Mouse (Mus musculus): ENCODE measurements around the gene Gata1.
A peak's percentile ranks its signal among the peaks of the same experiment; 100 is the strongest.
"Not testable (repeated sequence)": the region's sequence is repeated elsewhere in the genome, so short reads cannot be mapped to it uniquely, and the experiment has no call there.

The Gata1 gene

GRCm38 (mm10) chrX:7963829-7964626 lies 13.8 kb downstream of the Gata1 start:
- no peak for DNase-seq

GRCm38 (mm10) chrX:7958868-7959267 lies 19.0 kb downstream of the Gata1 start:
- DNase-seq, result no peak

- no peak for DNase-seq
These were observed 27.8 kb downstream of the Gata1 start for GRCm38 (mm10) chrX:7950091-7950490.

DNA sequence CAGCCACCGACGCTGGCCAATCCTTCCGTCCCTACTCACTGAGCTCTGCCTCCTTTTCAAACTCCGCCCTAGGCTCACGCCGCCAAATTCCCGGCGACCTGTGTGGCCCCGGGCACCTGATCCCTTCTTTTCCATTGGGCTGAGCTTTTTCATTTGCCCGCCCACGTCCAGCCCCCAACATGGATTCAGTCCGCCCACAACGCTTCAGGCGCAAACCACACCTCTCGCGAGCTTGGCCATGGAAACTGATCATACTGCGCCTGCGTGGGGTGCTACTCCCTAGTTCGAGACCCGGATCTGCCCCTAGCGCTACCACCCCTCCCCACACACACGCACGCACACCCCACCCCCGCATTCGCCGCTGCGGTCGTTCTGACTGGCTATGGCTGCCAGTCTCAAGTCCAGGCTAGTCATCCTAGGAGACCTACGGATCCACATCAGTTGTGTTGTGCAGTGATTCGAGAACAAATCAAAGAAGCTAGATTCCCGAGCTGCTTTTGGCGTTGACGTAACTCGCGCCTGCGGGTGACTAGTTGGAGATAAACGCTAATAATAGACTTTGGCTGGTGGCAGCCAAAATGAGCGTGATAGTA lies 29.9 kb downstream of the Gata1 start:
- DNase-seq, result peak; percentile 97

DNA sequence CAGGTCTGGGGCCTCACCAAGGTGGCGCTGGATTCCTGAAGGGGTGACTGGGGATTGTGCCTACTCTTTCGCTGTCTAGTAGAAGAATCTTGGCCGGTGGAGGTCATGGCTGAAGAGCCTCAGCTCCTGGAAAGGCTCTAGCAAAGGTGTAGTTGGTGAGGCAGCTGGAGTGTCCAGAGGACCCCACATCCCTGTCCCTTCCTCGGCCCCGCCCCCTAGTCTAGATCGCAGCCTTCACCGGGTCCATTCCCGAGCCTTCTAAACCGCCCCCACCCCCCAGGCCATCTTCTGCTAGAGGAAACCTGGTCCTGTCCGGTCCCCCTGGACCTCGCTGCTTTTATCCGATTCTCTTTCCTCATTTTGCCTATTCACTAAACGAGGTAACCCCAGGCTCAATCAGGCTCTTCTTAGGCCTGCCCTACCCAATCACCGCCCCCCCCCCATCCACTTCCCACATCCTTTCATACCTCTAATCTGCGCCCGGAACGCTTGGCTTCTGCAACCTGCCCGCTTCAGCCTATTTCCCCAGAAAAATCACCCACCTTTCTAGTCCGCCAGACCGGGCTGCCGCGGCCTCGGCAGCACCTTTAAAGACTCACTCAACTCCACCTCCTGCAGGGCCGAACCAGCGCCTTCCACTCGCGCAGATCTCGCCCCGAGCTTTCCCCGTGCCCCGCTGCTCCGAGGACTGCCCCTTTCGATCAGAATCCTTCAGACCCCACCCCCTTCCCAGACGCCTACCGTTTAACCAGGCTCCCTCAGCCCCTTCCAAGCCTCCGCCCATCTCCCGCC lies 30.6 kb downstream of the Gata1 start, which contains the start of gene Hdac6:
Gene Hdac6 (minus strand): TSS at position 782 of the 792 bp plus-strand sequence.
- DNase-seq, result peak; percentile 7

DNA sequence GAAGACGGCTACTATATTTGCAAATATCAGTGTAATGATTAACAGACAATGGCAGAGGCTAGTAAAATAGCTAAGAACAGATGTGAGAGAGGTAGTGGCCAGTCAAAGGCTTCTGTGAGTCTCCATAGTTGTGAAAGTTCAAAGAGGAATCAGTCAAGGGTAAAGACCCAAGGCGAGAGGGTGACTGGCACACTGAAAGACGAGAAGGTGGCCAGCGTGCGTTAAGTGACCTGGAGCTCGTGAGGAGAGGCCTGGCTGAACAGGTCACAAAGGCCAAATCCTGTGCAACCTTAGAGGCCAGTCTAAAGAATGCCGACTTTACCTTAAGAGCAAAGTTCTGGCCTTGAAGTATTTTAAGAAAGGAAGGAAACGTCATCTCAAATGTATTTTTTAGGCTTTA lies 32.3 kb downstream of the Gata1 start:
- no peak for DNase-seq

DNA sequence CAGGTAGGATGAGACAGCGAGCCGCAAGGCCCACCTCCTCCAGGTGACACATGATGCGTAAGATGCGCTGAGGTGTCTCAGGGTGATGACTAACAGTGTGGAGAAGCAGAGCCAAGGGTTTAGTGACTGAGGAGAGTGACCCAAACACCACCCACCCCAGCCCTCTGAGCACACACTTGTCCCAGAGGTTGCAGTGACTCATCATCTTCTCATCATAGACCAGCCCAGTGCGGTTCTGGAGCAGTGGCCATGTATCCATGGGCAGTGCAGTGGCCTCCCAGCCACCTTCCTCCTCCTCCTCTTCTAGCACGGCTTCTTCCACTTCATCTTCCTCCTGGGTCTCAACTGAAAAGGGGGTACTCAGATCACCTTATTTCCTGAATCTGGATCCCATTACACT lies 40.2 kb downstream of the Gata1 start:
- no peak for DNase-seq

GRCm38 (mm10) chrX:7936874-7937273 lies 41.0 kb downstream of the Gata1 start:
- no peak for DNase-seq

DNA sequence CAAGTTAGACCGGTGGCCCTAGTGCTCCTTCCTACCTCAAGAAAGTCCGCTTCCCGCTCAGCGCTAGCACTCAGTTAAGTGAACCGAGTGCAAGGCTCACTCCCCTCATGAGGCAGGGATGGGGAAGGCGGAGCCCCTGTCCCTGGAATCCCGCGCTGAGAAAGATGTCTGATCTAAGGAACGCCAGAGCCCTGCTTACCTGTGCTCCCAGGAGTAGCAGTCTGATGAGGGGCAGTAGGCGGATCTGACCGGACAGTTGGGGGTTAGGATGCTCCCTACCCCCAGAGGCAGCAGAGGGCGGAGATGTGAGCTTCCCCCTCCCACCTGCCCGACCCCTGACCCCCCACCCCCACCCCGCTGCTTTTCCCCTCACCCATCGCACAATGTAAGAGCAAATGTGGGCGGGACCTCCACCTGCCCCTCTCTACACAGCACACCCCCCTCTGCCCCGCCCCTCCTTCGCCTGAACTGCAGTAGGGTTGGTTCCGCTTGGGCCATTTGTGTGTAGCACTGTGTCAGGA lies 49.5 kb downstream of the Gata1 start, which contains the start of gene Eras:
Gene Eras (minus strand): TSS at position 338 of the 521 bp plus-strand sequence.
- DNase-seq, result no peak

GRCm38 (mm10) chrX:7927116-7927515 lies 50.8 kb downstream of the Gata1 start:
- DNase-seq, result no peak

DNA sequence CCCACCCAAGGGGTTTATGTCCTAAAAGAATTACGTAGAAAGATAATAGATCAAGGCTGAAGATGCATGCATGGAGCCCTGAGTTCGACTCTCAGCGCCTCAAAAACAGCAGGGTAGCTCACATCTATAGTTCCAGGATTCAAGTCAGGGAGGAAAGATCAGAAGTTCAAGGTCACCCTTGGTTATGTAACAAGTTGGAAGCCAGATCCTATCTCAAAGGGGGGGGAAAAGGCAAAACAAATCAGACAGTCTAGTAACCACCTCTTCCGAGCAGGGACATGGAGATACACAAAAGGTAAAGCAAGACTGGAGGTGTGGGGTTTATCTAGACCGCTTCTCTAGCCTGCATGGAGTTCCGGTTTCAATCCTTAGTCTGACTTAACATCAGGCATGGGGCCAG lies 51.6 kb downstream of the Gata1 start:
- DNase-seq, result no peak

- DNase-seq, result no peak
These were observed 55.8 kb downstream of the Gata1 start for GRCm38 (mm10) chrX:7922032-7922431.

- DNase-seq, result no peak
These were observed 58.1 kb downstream of the Gata1 start, which contains the start of gene Pcsk1n for GRCm38 (mm10) chrX:7919601-7920383. Pcsk1n (plus strand) TSS chrX:7919822.

DNA sequence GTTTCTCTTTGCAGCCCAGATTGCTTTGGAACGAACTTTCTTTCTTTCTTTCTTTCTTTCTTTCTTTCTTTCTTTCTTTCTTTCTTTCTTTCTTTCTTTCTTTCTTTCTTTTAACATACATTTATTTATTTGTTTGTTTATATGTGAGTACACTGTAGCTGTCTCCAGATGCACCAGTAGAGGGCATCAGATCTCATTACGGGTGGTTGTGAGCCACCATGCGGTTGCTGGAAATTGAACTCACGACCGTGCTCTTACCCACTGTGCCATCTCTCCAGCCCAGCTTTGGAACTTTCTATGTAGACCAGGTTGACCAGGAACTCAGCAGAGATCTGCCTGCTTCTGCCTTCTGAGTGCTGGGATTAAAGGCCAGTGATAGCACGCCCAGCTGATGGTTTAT lies 59.9 kb downstream of the Gata1 start:
- DNase-seq, result not testable (repeated sequence)

DNA sequence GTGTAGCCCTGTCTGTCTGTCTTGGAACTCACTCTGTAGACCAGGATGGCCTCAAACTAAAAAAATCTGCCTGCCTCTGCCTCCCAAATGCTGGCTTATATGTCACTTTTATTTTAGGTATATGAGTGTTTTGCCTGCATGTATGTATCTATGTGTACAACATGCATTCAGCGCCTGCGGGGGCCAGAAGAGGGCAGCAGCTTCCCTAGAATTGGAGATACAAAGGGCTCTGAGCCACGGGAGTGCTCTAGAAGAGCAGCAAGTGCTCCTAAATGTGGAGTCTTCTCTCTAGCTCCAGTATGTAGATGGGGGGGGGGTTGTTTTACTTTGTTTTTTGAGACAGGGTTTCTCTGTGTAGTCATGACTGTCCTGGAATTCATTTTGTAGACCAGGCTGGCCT lies 62.2 kb downstream of the Gata1 start:
- peak; percentile 28 for DNase-seq

GRCm38 (mm10) chrX:7910473-7910872 lies 67.4 kb downstream of the Gata1 start:
- no peak for DNase-seq
